Mouse (Mus musculus) stomach, embryonic 14.5 days (tissue): Measurements from ENCODE around the gene Slit3. TPM values are rescaled to one million over a fixed set of nuclear protein-coding genes. Genes with fewer than 3 reads are reported as not detected.

Source experiments
- ATAC-seq: fragments of 200-750 bp; cut with Nextera tagmentation; 2 replicates; pipeline ENCODE4 v1.8.0; 2017; ENCODE audit warnings: low read depth, moderate TSS enrichment; ENCODE audit not compliant: insufficient number of reproducible peaks, insufficient read depth, low FRiP score
- H3K27ac ChIP-seq: fragments of 300-500 bp; sonication (generic); 2 replicates; pipeline ENCODE4 v1.5.1; 2014; ENCODE audit warnings: mild to moderate bottlenecking, low read length, moderate library complexity, mixed read lengths
- H3K27me3 ChIP-seq: fragments of 300-500 bp; sonication (generic); 2 replicates; pipeline ENCODE4 v1.6.1; 2014; ENCODE audit warnings: low read length, control low read depth, mixed read lengths; ENCODE audit not compliant: control insufficient read depth, insufficient read depth
- H3K36me3 ChIP-seq: fragments of 300-500 bp; sonication (generic); 2 replicates; pipeline ENCODE4 v1.6.1; 2014; ENCODE audit warnings: mild to moderate bottlenecking, control low read depth, low read length, moderate library complexity, mixed read lengths; ENCODE audit not compliant: control insufficient read depth, insufficient read depth
- H3K4me1 ChIP-seq: fragments of 300-500 bp; sonication (generic); 2 replicates; pipeline ENCODE4 v1.6.1; 2014; ENCODE audit warnings: low read length, control low read depth, mixed read lengths; ENCODE audit not compliant: control insufficient read depth, insufficient read depth
- H3K4me2 ChIP-seq: fragments of 300-500 bp; sonication (generic); replicated peaks from 2 replicates; pipeline ENCODE4 v1.6.1; 2014; ENCODE audit warnings: low read depth, low read length, control low read depth
- H3K4me3 ChIP-seq: fragments of 300-500 bp; sonication (generic); 2 replicates; pipeline ENCODE4 v1.5.1; 2014; ENCODE audit warnings: low read depth, low read length, control low read depth
- H3K9ac ChIP-seq: fragments of 300-500 bp; sonication (generic); replicated peaks from 2 replicates; pipeline ENCODE4 v1.6.1; 2014; ENCODE audit warnings: low read depth, mild to moderate bottlenecking, control low read depth, low read length, moderate library complexity, mixed read lengths
- H3K9me3 ChIP-seq: fragments of 300-500 bp; sonication (generic); 2 replicates; pipeline ENCODE4 v1.6.1; 2016; ENCODE audit warnings: low read depth, low read length, control low read depth; ENCODE audit not compliant: control insufficient read depth
- WGBS: fragments of 180-500 bp; shearing (Covaris S2); extraction: QIAGEN DNeasy Blood & Tissue Kit; methylation state at CpG from one replicate; pipeline ENCODE4 v1.1.7; 2014; 5-methylcytosine and 5-hydroxymethylcytosine counted together
- polyA plus RNA-seq: library from polyadenylated mRNA; unstranded; fragments of >200 nt; fragmentation: Nextera tagmentation; extraction: Ambion mirVana; gene quantifications from 2 replicates; pipeline ENCODE4 v1.2.1, GENCODE M21; 2014

Gene Slit3
- polyA plus RNA-seq, 1 experiment from 2014 or later = 18.3 TPM

- no peak overlapping the region for H3K4me3 ChIP-seq
- 84% methylated on average over 4 of the region's 4 CpGs for WGBS
- no peaks in the 10 kb centered on the region for H3K9me3 ChIP-seq
- no peaks in the 10 kb centered on the region for H3K36me3 ChIP-seq
- no peak overlapping the region for H3K4me2 ChIP-seq
- no peak overlapping the region for H3K9ac ChIP-seq
- H3K27ac ChIP-seq = no peak overlapping the region
- no peak for ATAC-seq
- H3K4me1 ChIP-seq = peaks cover 11% of the 10 kb centered on the region
- H3K27me3 ChIP-seq = no peaks in the 10 kb centered on the region
Observed at GRCm38 (mm10) chr11:35607191-35607590, 486.2 kb downstream of the Slit3 start.

GRCm38 (mm10) chr11:35608794-35609193 is 487.8 kb downstream of the Slit3 start:
- Histone ChIP-seq H3K4me2 (no peak overlapping the region), H3K9ac (no peak overlapping the region), H3K27ac (no peak overlapping the region), H3K36me3 (no peaks in the 10 kb centered on the region), H3K4me1 (0 out of 2 replicates have a peak, but pooled peaks cover 4% of the 10 kb centered on the region), H3K27me3 (no peaks in the 10 kb centered on the region), H3K9me3 (no peaks in the 10 kb centered on the region), H3K4me3 (no peak overlapping the region)
- no peak for ATAC-seq
- 71% methylated on average over 5 of the region's 5 CpGs for WGBS

- Histone ChIP-seq H3K27me3 (no peaks in the 10 kb centered on the region), H3K4me1 (no peaks in the 10 kb centered on the region), H3K9me3 (no peaks in the 10 kb centered on the region), H3K4me2 (no peak overlapping the region), H3K36me3 (no peaks in the 10 kb centered on the region), H3K9ac (no peak overlapping the region), H3K4me3 (no peak overlapping the region), H3K27ac (no peak overlapping the region)
- WGBS = 54% methylated on average over 13 of the region's 13 CpGs
- ATAC-seq = 0 out of 2 replicates have a peak, but pooled peaks have one; percentile 40
Observed at GRCm38 (mm10) chr11:35612262-35612896, 491.4 kb downstream of the Slit3 start.

GRCm38 (mm10) chr11:35614530-35614929 is 493.5 kb downstream of the Slit3 start:
- no peak overlapping the region for H3K4me3 ChIP-seq
- H3K27me3 ChIP-seq = no peaks in the 10 kb centered on the region
- WGBS = 45% methylated on average over 3 of the region's 3 CpGs
- H3K36me3 ChIP-seq = no peaks in the 10 kb centered on the region
- ATAC-seq = no peak
- H3K4me2 ChIP-seq = no peak overlapping the region
- no peak overlapping the region for H3K9ac ChIP-seq
- H3K4me1 ChIP-seq = no peaks in the 10 kb centered on the region
- no peak overlapping the region for H3K27ac ChIP-seq
- H3K9me3 ChIP-seq = no peaks in the 10 kb centered on the region

- no peaks in the 10 kb centered on the region for H3K27me3 ChIP-seq
- H3K9me3 ChIP-seq = no peaks in the 10 kb centered on the region
- no peak overlapping the region for H3K4me3 ChIP-seq
- 88% methylated on average over 14 of the region's 14 CpGs for WGBS
- H3K27ac ChIP-seq = no peak overlapping the region
- no peak overlapping the region for H3K9ac ChIP-seq
- H3K4me2 ChIP-seq = no peak overlapping the region
- ATAC-seq = no peak
- H3K4me1 ChIP-seq = no peaks in the 10 kb centered on the region
- H3K36me3 ChIP-seq = no peaks in the 10 kb centered on the region
Observed at GRCm38 (mm10) chr11:35619421-35619820, 498.4 kb downstream of the Slit3 start.

- ATAC-seq = no peak
- no peak overlapping the region for H3K4me2 ChIP-seq
- no peaks in the 10 kb centered on the region for H3K27me3 ChIP-seq
- WGBS = 91% methylated on average over 3 of the region's 3 CpGs
- H3K27ac ChIP-seq = no peak overlapping the region
- no peaks in the 10 kb centered on the region for H3K36me3 ChIP-seq
- H3K9me3 ChIP-seq = no peaks in the 10 kb centered on the region
- H3K4me3 ChIP-seq = no peak overlapping the region
- H3K4me1 ChIP-seq = no peaks in the 10 kb centered on the region
- H3K9ac ChIP-seq = no peak overlapping the region
Observed at GRCm38 (mm10) chr11:35622736-35623135, 501.7 kb downstream of the Slit3 start.

GRCm38 (mm10) chr11:35624515-35625270 is 503.7 kb downstream of the Slit3 start:
- Histone ChIP-seq H3K9me3 (no peaks in the 10 kb centered on the region), H3K4me2 (no peak overlapping the region), H3K4me3 (no peak overlapping the region), H3K36me3 (no peaks in the 10 kb centered on the region), H3K4me1 (no peaks in the 10 kb centered on the region), H3K27me3 (no peaks in the 10 kb centered on the region), H3K9ac (no peak overlapping the region), H3K27ac (no peak overlapping the region)
- 74% methylated on average over 21 of the region's 21 CpGs for WGBS
- ATAC-seq = no peak

- H3K36me3 ChIP-seq = no peaks in the 10 kb centered on the region
- no peak overlapping the region for H3K4me3 ChIP-seq
- H3K9ac ChIP-seq = no peak overlapping the region
- no peaks in the 10 kb centered on the region for H3K9me3 ChIP-seq
- no peak for ATAC-seq
- no peaks in the 10 kb centered on the region for H3K4me1 ChIP-seq
- no peak overlapping the region for H3K27ac ChIP-seq
- 65% methylated on average over 5 of the region's 6 CpGs for WGBS
- no peaks in the 10 kb centered on the region for H3K27me3 ChIP-seq
- no peak overlapping the region for H3K4me2 ChIP-seq
Observed at GRCm38 (mm10) chr11:35625576-35625975, 504.6 kb downstream of the Slit3 start.
